In the genomic region with DNA sequence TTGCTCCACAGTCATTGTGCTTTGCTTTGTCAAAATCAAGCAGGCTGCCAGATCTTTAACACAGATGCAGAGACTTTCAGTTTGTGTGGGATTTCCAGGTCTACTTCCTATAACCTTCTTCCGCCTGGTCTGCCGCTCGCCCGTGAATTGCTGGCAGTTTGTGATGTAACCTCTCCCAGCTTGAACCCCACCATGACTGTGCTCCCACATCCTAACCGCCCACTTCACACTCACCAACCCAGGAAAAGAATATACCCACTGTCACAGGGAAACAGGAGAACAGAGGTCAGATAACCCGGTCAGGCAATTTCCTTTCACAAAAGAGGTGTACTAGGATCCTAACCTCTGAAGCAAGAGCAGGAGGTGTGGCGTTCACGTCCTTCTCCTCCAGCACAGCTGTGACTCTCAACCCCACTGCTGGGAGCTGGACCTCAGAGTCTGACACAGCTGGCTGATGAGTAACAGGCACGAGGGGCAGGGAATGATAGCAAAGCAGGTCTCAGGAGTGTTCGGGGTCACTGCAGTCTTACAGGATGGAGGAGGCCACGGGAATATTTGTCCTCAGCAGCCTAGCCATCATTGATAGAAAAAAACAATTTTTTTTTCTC, we compare ENCODE assay signal across 9 mouse cellular contexts.
DNase-seq lines count a peak whose midpoint lies in the region; ATAC-seq and TF ChIP-seq lines count a peak whose summit lies in the region.
"Had no signal": no experiment of that assay in that cellular context is flagged by ENCODE, and none has a peak within 500 bp of the region (broad histone marks: within the 10 kb centered on the region; RNA-seq: fewer than 3 reads in every experiment).

No protein-coding gene starts in this region.

- H3K4me1 ChIP-seq in heart, embryonic 11.5 days (ENCODE audit: control insufficient read depth, insufficient read depth, low read length) = peaks cover 28% of the 10 kb centered on the region
- H3K4me1 ChIP-seq in liver, embryonic 11.5 days (replicated peaks; ENCODE audit: control insufficient read depth, insufficient read depth, low read length) = peaks cover 20% of the 10 kb centered on the region
- no peaks in the 10 kb centered on the region for H3K4me1 ChIP-seq in stomach, postnatal 0 days (replicated peaks; ENCODE audit: control insufficient read depth, insufficient read depth)
- H3K4me1 ChIP-seq in lung, postnatal 0 days (ENCODE audit: insufficient read depth, low read depth, low read length) = no peaks in the 10 kb centered on the region

- peak overlapping the region; percentile 54 for H3K27ac ChIP-seq in heart, embryonic 11.5 days (ENCODE audit: low read depth, low read length)
- H3K27ac ChIP-seq in liver, embryonic 11.5 days (ENCODE audit: low read depth, low read length) = peak overlapping the region; percentile 86
- no peak overlapping the region for H3K27ac ChIP-seq in stomach, postnatal 0 days (replicated peaks)
- no peak overlapping the region for H3K27ac ChIP-seq in lung, postnatal 0 days (ENCODE audit: low read length)

- ATAC-seq in heart, embryonic 11.5 days (replicated peaks; ENCODE audit: insufficient number of reproducible peaks, low FRiP score, low TSS enrichment) = no peak
- no peak for ATAC-seq in liver, embryonic 11.5 days (replicated peaks; ENCODE audit: low FRiP score)
- ATAC-seq in stomach, postnatal 0 days (ENCODE audit: low FRiP score, low TSS enrichment) = no peak
- no peak for ATAC-seq in lung, postnatal 0 days

- no peaks in the 10 kb centered on the region for H3K36me3 ChIP-seq in heart, embryonic 11.5 days (ENCODE audit: control insufficient read depth, insufficient read depth, low read length)
- H3K36me3 ChIP-seq in liver, embryonic 11.5 days (ENCODE audit: control insufficient read depth, insufficient read depth, low read length) = no peaks in the 10 kb centered on the region
- no peaks in the 10 kb centered on the region for H3K36me3 ChIP-seq in stomach, postnatal 0 days (ENCODE audit: control insufficient read depth, insufficient read depth, low read length)
- no peaks in the 10 kb centered on the region for H3K36me3 ChIP-seq in lung, postnatal 0 days (ENCODE audit: insufficient read depth, low read length)

- H3K9me3 ChIP-seq in heart, embryonic 11.5 days (replicated peaks; ENCODE audit: control insufficient read depth, low read length) = no peaks in the 10 kb centered on the region
- H3K9me3 ChIP-seq in liver, embryonic 11.5 days (ENCODE audit: control insufficient read depth, low read length) = no peaks in the 10 kb centered on the region
- no peaks in the 10 kb centered on the region for H3K9me3 ChIP-seq in stomach, postnatal 0 days (ENCODE audit: control insufficient read depth, low read length)
- H3K9me3 ChIP-seq in lung, postnatal 0 days (ENCODE audit: low read length) = no peaks in the 10 kb centered on the region

- TF ChIP-seq CTCF in stomach, postnatal 0 days (IDR thresholded peaks at IDR 0.05; ENCODE audit: low read depth) = no peak
- TF ChIP-seq CTCF in lung, postnatal 0 days (IDR thresholded peaks at IDR 0.05) = no peak

- no peak overlapping the region for H3K4me3 ChIP-seq in heart, embryonic 11.5 days (ENCODE audit: low read depth, low read length)
- H3K4me3 ChIP-seq in liver, embryonic 11.5 days (ENCODE audit: low read depth, low read length) = no peak overlapping the region
- no peak overlapping the region for H3K4me3 ChIP-seq in stomach, postnatal 0 days (ENCODE audit: low read depth, low read length)
- H3K4me3 ChIP-seq in lung, postnatal 0 days (ENCODE audit: low read depth, low read length) = no peak overlapping the region

- H3K27me3 ChIP-seq in heart, embryonic 11.5 days (ENCODE audit: control insufficient read depth, insufficient read depth, low read length) = no peaks in the 10 kb centered on the region
- no peaks in the 10 kb centered on the region for H3K27me3 ChIP-seq in liver, embryonic 11.5 days (replicated peaks; ENCODE audit: control insufficient read depth, insufficient read depth, low read length)
- H3K27me3 ChIP-seq in stomach, postnatal 0 days (ENCODE audit: control insufficient read depth, insufficient read depth, low read length) = no peaks in the 10 kb centered on the region
- no peaks in the 10 kb centered on the region for H3K27me3 ChIP-seq in lung, postnatal 0 days (replicated peaks; ENCODE audit: insufficient read depth, low read length)

- no peak overlapping the region for H3K9ac ChIP-seq in heart, embryonic 11.5 days (ENCODE audit: low read depth, low read length)
- H3K9ac ChIP-seq in liver, embryonic 11.5 days (ENCODE audit: low read depth, low read length) = no peak overlapping the region
- no peak overlapping the region for H3K9ac ChIP-seq in stomach, postnatal 0 days (ENCODE audit: low read length)
- H3K9ac ChIP-seq in lung, postnatal 0 days (replicated peaks; ENCODE audit: low read depth) = no peak overlapping the region

- 41% methylated on average over 11 of the region's 11 CpGs for WGBS in heart, embryonic 11.5 days (ENCODE audit: insufficient replicate concordance)
- WGBS in liver, embryonic 11.5 days = 41% methylated on average over 11 of the region's 11 CpGs
- WGBS in stomach, postnatal 0 days = 55% methylated on average over 11 of the region's 11 CpGs
- WGBS in lung, postnatal 0 days = 59% methylated on average over 11 of the region's 11 CpGs

- no peak for TF ChIP-seq EP300 in stomach, postnatal 0 days (optimal IDR thresholded peaks at IDR 0.05)
- no peak for TF ChIP-seq EP300 in lung, postnatal 0 days (IDR thresholded peaks at IDR 0.05)

- H3K4me2 ChIP-seq in heart, embryonic 11.5 days = no peak overlapping the region
- no peak overlapping the region for H3K4me2 ChIP-seq in liver, embryonic 11.5 days
- no peak overlapping the region for H3K4me2 ChIP-seq in stomach, postnatal 0 days (replicated peaks; ENCODE audit: low read depth)
- no peak overlapping the region for H3K4me2 ChIP-seq in lung, postnatal 0 days (replicated peaks; ENCODE audit: low read depth, low read length)

- DNase-seq in thymus, postnatal 0 days (ENCODE audit: low spot score) = peak; percentile 14
- no peak for DNase-seq in thymus, adult 18-20 months
- DNase-seq in liver, embryonic 11.5 days (ENCODE audit: low spot score) = no peak
- DNase-seq in stomach, postnatal 0 days (ENCODE audit: low spot score) = no peak
- no peak for DNase-seq in lung, postnatal 0 days (ENCODE audit: low spot score)
- no peak for DNase-seq in ovary, postnatal 10 days (ENCODE audit: low spot score)
- no peak for DNase-seq in cerebellum, postnatal 14 days
- DNase-seq: midbrain, embryonic 14.5 days had no signal

Comparison
In these comparisons a context has a peak if more than half of its experiments do, and no peak if none do; other contexts are left out.
1. H3K27ac ChIP-seq: peak in heart, embryonic 11.5 days (single experiment) and liver, embryonic 11.5 days (single experiment); none in stomach, postnatal 0 days (single experiment) and lung, postnatal 0 days (single experiment).